ENCODE assay signal across 9 mouse cellular contexts in genomic region chr10:80695186-80695585, GRCm38 (mm10). TPM values are rescaled to one million over a fixed set of nuclear protein-coding genes. Genes with fewer than 3 reads are reported as not detected.
A peak's percentile ranks its signal among the peaks of the same experiment; 100 is the strongest.
DNase-seq lines count a peak whose midpoint lies in the region; ATAC-seq lines count a peak whose summit lies in the region.
"Had no signal": no experiment of that assay in that cellular context is flagged by ENCODE, and none has a peak within 500 bp of the region (broad histone marks: within the 10 kb centered on the region; RNA-seq: fewer than 3 reads in every experiment).

No protein-coding gene starts in this region.

- DNase-seq in adrenal gland, adult (ENCODE audit: inconsistent age in 2 of 2, low spot score in 1 of 2), result peak; percentile 75 to 87
- DNase-seq in adrenal gland, postnatal 4 days (ENCODE audit: low spot score in 2 of 2), result no peak
- peak; percentile 89 for DNase-seq in lung, postnatal 36 days
- peak; percentile 88 for DNase-seq in thymus, postnatal 0 days (ENCODE audit: low spot score)
- no peak for DNase-seq in cerebellum, adult 8-10 months
- DNase-seq in adipocyte (ENCODE audit: low spot score), result no peak

- H3K4me1 ChIP-seq in brown adipose tissue, adult 24 weeks (ENCODE audit: control insufficient read depth, insufficient read depth, insufficient read length, low read length), result peaks cover 14% of the 10 kb centered on the region
- H3K4me1 ChIP-seq in kidney, embryonic 15.5 days, result peaks cover 47% of the 10 kb centered on the region

- no peaks in the 10 kb centered on the region for H3K9me3 ChIP-seq in kidney, embryonic 15.5 days (replicated peaks)

- no peak for ATAC-seq in kidney, embryonic 15.5 days (replicated peaks; ENCODE audit: low FRiP score)

- no peaks in the 10 kb centered on the region for H3K27me3 ChIP-seq in kidney, embryonic 15.5 days

- no peak overlapping the region for H3K4me2 ChIP-seq in kidney, embryonic 15.5 days

- no peak overlapping the region for H3K4me3 ChIP-seq in brown adipose tissue, adult 24 weeks (ENCODE audit: insufficient read depth, low read depth, low read length)
- no peak overlapping the region for H3K4me3 ChIP-seq in kidney, embryonic 15.5 days (replicated peaks)
- H3K4me3 ChIP-seq: erythroblast, embryonic 14.5 days had no signal

- 61% methylated on average over 2 of the region's 2 CpGs for WGBS in kidney, embryonic 15.5 days

- peak overlapping the region; percentile 89 for H3K27ac ChIP-seq in brown adipose tissue, adult 24 weeks (replicated peaks; ENCODE audit: low read depth, low read length)
- peak overlapping the region; percentile 81 for H3K27ac ChIP-seq in kidney, embryonic 15.5 days

- H3K36me3 ChIP-seq in kidney, embryonic 15.5 days, result peaks cover 18% of the 10 kb centered on the region

- H3K9ac ChIP-seq in kidney, embryonic 15.5 days, result no peak overlapping the region

RNA-seq across cellular contexts. Expression of gene Mob3a, which starts 6.6 kb away (rescaled TPM):
- total RNA-seq in adrenal gland, postnatal 4 days (2021), result 10 to 100 TPM; 16.5 to 16.6 TPM
- 5.2 and 12.0 TPM in 2 replicates for polyA plus RNA-seq in brown adipose tissue, adult 24 weeks (2012; ENCODE audit: insufficient read depth, insufficient read length, missing spikeins)
- 37.7 and 41.5 TPM in 2 replicates for polyA plus RNA-seq in kidney, embryonic 15.5 days (2015; fragmentation: Nextera tagmentation; extraction: Ambion mirVana)
- 107 and 114 TPM in 2 replicates for polyA plus RNA-seq in thymus, postnatal 0 days (2015; fragmentation: Nextera tagmentation; extraction: Ambion mirVana)

RNA-seq across cellular contexts. Expression of gene Izumo4, which starts 6.8 kb away (rescaled TPM):
- total RNA-seq in adrenal gland, postnatal 4 days (2021), result 10 to 100 TPM; 18.3 to 24.9 TPM
- polyA plus RNA-seq in brown adipose tissue, adult 24 weeks (2012; ENCODE audit: insufficient read depth, insufficient read length, missing spikeins), result 2.5 and 5.0 TPM in 2 replicates
- 22.8 and 26.2 TPM in 2 replicates for polyA plus RNA-seq in kidney, embryonic 15.5 days (2015; fragmentation: Nextera tagmentation; extraction: Ambion mirVana)
- 17.8 and 20.1 TPM in 2 replicates for polyA plus RNA-seq in thymus, postnatal 0 days (2015; fragmentation: Nextera tagmentation; extraction: Ambion mirVana)

RNA-seq across cellular contexts. Expression of gene Mknk2, which starts 17.3 kb away (rescaled TPM):
- total RNA-seq in adrenal gland, postnatal 4 days (2021), result 100 to 1,000 TPM; 126 to 134 TPM
- polyA plus RNA-seq in brown adipose tissue, adult 24 weeks (2012; ENCODE audit: insufficient read depth, insufficient read length, missing spikeins), result 313 and 519 TPM in 2 replicates
- polyA plus RNA-seq in kidney, embryonic 15.5 days (2015; fragmentation: Nextera tagmentation; extraction: Ambion mirVana), result 95.3 and 103 TPM in 2 replicates
- 119 and 125 TPM in 2 replicates for polyA plus RNA-seq in thymus, postnatal 0 days (2015; fragmentation: Nextera tagmentation; extraction: Ambion mirVana)

RNA-seq across cellular contexts. Expression of gene Btbd2, which starts 38.3 kb away (rescaled TPM):
- 10 to 100 TPM; 72.0 to 76.3 TPM for total RNA-seq in adrenal gland, postnatal 4 days (2021)
- polyA plus RNA-seq in brown adipose tissue, adult 24 weeks (2012; ENCODE audit: insufficient read depth, insufficient read length, missing spikeins), result 20.6 and 33.9 TPM in 2 replicates
- 78.6 and 83.2 TPM in 2 replicates for polyA plus RNA-seq in kidney, embryonic 15.5 days (2015; fragmentation: Nextera tagmentation; extraction: Ambion mirVana)
- polyA plus RNA-seq in thymus, postnatal 0 days (2015; fragmentation: Nextera tagmentation; extraction: Ambion mirVana), result 31.6 and 31.9 TPM in 2 replicates

RNA-seq across cellular contexts. Expression of gene Ap3d1, which starts 46.9 kb away (rescaled TPM):
- total RNA-seq in adrenal gland, postnatal 4 days (2021), result 100 to 1,000 TPM in 1 of 2 experiments, 10 to 100 TPM in 1; 98.9 to 114 TPM
- 35.0 and 40.9 TPM in 2 replicates for polyA plus RNA-seq in brown adipose tissue, adult 24 weeks (2012; ENCODE audit: insufficient read depth, insufficient read length, missing spikeins)
- polyA plus RNA-seq in kidney, embryonic 15.5 days (2015; fragmentation: Nextera tagmentation; extraction: Ambion mirVana), result 68.1 and 70.9 TPM in 2 replicates
- polyA plus RNA-seq in thymus, postnatal 0 days (2015; fragmentation: Nextera tagmentation; extraction: Ambion mirVana), result 48.0 and 54.8 TPM in 2 replicates

Comparison
In these comparisons a context has a peak if more than half of its experiments do, and no peak if none do; other contexts are left out.
1. DNase-seq: peak in adrenal gland, adult (2 of 2), lung, postnatal 36 days (single experiment) and thymus, postnatal 0 days (single experiment); none in adrenal gland, postnatal 4 days (0 of 2), cerebellum, adult 8-10 months (single experiment) and adipocyte (single experiment).